Comparison of ENCODE assay signal across 9 mouse cellular contexts in the genomic region with DNA sequence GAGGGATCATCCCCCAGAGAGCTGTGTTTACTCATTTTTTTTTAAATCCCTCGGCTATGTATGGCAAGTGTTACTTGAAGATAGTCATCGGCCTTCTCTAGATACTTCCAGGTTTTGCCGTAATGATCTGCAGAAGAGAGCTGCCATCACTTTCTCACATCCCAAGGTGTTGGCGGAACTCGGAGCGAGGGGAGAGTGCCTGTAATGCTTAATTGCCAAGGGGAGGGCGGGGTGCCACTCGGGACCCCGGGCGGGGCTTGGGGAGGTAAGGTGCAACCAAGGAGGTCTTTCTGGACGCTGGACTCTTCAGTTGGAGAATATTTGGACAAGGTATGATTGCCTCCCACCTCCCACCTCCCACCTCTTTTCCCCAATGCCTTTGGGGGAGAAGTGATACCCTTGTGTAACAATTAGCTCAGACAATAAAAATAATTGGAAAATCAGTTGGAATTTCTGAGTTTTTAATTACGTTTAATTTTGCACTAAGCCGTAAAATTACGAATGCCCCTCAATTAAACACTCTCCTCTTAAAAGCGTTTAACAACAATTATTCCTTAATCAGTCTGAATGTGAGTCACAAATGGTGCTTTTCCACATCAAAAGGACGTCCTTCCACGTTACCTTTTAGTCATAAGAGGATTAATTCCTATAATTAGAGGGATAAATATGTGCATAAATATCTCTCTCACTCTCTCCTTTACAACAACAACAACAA. TPM values are rescaled to one million over a fixed set of nuclear protein-coding genes. Genes with fewer than 3 reads are reported as not detected.
DNase-seq lines count a peak whose midpoint lies in the region; ATAC-seq lines count a peak whose summit lies in the region.
"Had no signal": no experiment of that assay in that cellular context is flagged by ENCODE, and none has a peak within 500 bp of the region (broad histone marks: within the 10 kb centered on the region; RNA-seq: fewer than 3 reads in every experiment).

No protein-coding gene starts in this region.

- peaks cover 33% of the 10 kb centered on the region for H3K27me3 ChIP-seq in lung, embryonic 16.5 days (ENCODE audit: control insufficient read depth, insufficient read depth, low read depth, low read length)
- peaks cover 87% of the 10 kb centered on the region for H3K27me3 ChIP-seq in limb, embryonic 13.5 days
- H3K27me3 ChIP-seq in stomach, embryonic 16.5 days (ENCODE audit: control insufficient read depth, insufficient read depth, low read length): no peaks in the 10 kb centered on the region

- no peak overlapping the region for H3K27ac ChIP-seq in lung, embryonic 16.5 days (ENCODE audit: low read length)
- H3K27ac ChIP-seq in limb, embryonic 13.5 days: no peak overlapping the region
- H3K27ac ChIP-seq in stomach, embryonic 16.5 days (ENCODE audit: low read length): peak overlapping the region; percentile 83

- no peak overlapping the region; the same call in 1 of the 2 replicates for H3K9ac ChIP-seq in lung, embryonic 16.5 days (ENCODE audit: low read length)
- no peak overlapping the region for H3K9ac ChIP-seq in limb, embryonic 13.5 days
- H3K9ac ChIP-seq in stomach, embryonic 16.5 days (ENCODE audit: low read length): peak overlapping the region; percentile 75; the same call in 1 of the 2 replicates

- no peak overlapping the region for H3K4me3 ChIP-seq in lung, embryonic 16.5 days (ENCODE audit: low read length)
- H3K4me3 ChIP-seq in limb, embryonic 13.5 days: peak overlapping the region; percentile 42
- peak overlapping the region; percentile 58 for H3K4me3 ChIP-seq in stomach, embryonic 16.5 days (replicated peaks; ENCODE audit: low read length)

- no peaks in the 10 kb centered on the region for H3K36me3 ChIP-seq in lung, embryonic 16.5 days (ENCODE audit: control insufficient read depth, insufficient read depth, low read length)
- no peaks in the 10 kb centered on the region for H3K36me3 ChIP-seq in limb, embryonic 13.5 days
- H3K36me3 ChIP-seq in stomach, embryonic 16.5 days (ENCODE audit: control insufficient read depth, insufficient read depth, low read length): no peaks in the 10 kb centered on the region

- peak; percentile 33 for DNase-seq in adrenal gland, postnatal 14 days
- no peak for DNase-seq in adrenal gland, postnatal 36 days
- no peak for DNase-seq in lung, adult 18-20 months
- DNase-seq in urinary bladder, postnatal 25 days (ENCODE audit: low spot score): no peak
- no peak for DNase-seq in thymus, postnatal 25 days
- DNase-seq: right cerebral cortex, adult 18-20 months had no signal

- 34% methylated on average over 17 of the region's 17 CpGs for whole genome bisulfite sequencing in lung, embryonic 16.5 days
- WGBS in limb, embryonic 13.5 days: 4% methylated on average over 17 of the region's 17 CpGs
- 29% methylated on average over 17 of the region's 17 CpGs for WGBS in stomach, embryonic 16.5 days

- ATAC-seq in lung, embryonic 16.5 days (ENCODE audit: low read depth): no peak
- no peak for ATAC-seq in limb, embryonic 13.5 days (ENCODE audit: low FRiP score, low read depth)
- ATAC-seq in stomach, embryonic 16.5 days (ENCODE audit: insufficient read depth, low FRiP score): no peak

- peak overlapping the region; percentile 76 for H3K4me2 ChIP-seq in lung, embryonic 16.5 days (ENCODE audit: low read depth, low read length)
- peak overlapping the region; percentile 70 for H3K4me2 ChIP-seq in limb, embryonic 13.5 days (replicated peaks)
- peak overlapping the region; percentile 81 for H3K4me2 ChIP-seq in stomach, embryonic 16.5 days (ENCODE audit: low read depth, low read length)

- peaks cover 3% of the 10 kb centered on the region for H3K4me1 ChIP-seq in lung, embryonic 16.5 days (replicated peaks; ENCODE audit: control insufficient read depth, insufficient read depth, low read length)
- H3K4me1 ChIP-seq in limb, embryonic 13.5 days: peaks cover 17% of the 10 kb centered on the region
- H3K4me1 ChIP-seq in stomach, embryonic 16.5 days (ENCODE audit: control insufficient read depth, insufficient read depth, low read length): peaks cover 12% of the 10 kb centered on the region

- no peaks in the 10 kb centered on the region for H3K9me3 ChIP-seq in lung, embryonic 16.5 days (ENCODE audit: control insufficient read depth, low read length)
- no peaks in the 10 kb centered on the region for H3K9me3 ChIP-seq in limb, embryonic 13.5 days
- no peaks in the 10 kb centered on the region for H3K9me3 ChIP-seq in stomach, embryonic 16.5 days (replicated peaks; ENCODE audit: control insufficient read depth, low read length)

RNA-seq across cellular contexts. Expression of a gene that starts 9.2 kb away (rescaled TPM):
- 150 and 159 TPM in 2 replicates for total RNA-seq in adrenal gland, postnatal 14 days (2021)
- 100 to 1,000 TPM; 224 to 238 TPM for total RNA-seq in adrenal gland, postnatal 36 days (2021)
- 21.5 and 24.2 TPM in 2 replicates for polyA plus RNA-seq in lung, embryonic 16.5 days (2015; fragmentation: Nextera tagmentation; extraction: Ambion mirVana)
- 16.1 and 18.6 TPM in 2 replicates for polyA plus RNA-seq in limb, embryonic 13.5 days (2015; fragmentation: Nextera tagmentation; extraction: Ambion mirVana)
- 42.8 and 43.3 TPM in 2 replicates for polyA plus RNA-seq in stomach, embryonic 16.5 days (2015; fragmentation: Nextera tagmentation; extraction: Ambion mirVana)
